Mouse (Mus musculus) inflammation-experienced regulatory T-cells (primary cell): ENCODE data around the gene Rs1. TPM values are rescaled to one million over a fixed set of nuclear protein-coding genes. Genes with fewer than 3 reads are reported as not detected.

Source experiments
- polyA plus RNA-seq, 2 experiments: library from polyadenylated mRNA; unstranded; fragments of 100-300 nt; shearing (Covaris generic); gene quantifications; one replicate each; pipeline ENCODE4 v1.2.1; 2017

The Rs1 gene
- polyA plus RNA-seq = under 1 TPM; 0.04 to 0.27 TPM

DNA sequence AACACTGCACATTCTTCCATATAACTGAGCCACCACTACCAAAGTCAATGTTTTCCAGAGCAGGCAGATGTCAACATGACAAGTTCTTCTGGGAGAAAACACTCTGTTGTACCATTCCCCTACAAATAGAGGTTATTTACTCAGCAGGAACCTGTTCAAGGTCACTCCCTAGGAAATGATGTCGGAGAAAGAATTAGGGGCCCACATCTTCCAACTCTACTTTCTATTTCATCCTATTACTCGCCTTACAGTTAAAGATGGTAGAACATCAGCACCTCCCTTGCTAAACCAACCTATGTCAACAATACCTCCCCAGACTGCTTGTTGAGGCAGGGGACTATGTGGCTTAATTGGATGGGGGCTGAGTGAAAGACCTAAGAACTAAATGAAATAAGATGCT is at the start of gene Rs1:
Gene Rs1, plus strand, starts transcription at position 301 of the 400 bp plus-strand sequence.

DNA sequence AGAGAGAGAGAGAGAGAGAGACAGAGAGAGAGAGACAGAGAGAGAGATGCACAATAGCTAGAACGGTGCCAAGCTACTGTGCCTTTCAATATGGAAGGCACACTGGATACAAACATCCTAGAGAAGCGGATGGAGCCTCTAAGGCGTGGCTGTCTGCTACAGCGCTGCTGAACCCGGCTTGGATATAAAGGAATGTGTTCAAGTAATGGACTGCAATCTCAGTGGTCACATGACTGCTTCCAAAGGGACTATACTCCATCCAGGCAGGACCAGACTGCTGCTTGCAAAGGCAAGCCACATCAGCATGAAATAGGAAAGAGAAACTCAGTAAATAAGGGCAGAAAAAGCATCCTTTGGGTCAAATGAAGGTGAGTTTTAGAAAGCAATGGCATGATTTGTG is 32.2 kb upstream of the Rs1 start, which contains the start of gene Ppef1:
Gene Ppef1, minus strand, starts transcription at position 116 of the 400 bp plus-strand sequence.

Other genes starting within 250 kb of the Rs1 start
- under 1 TPM in 1 of 2 experiments, not detected in 1; 0.11 TPM for gene Ppef1, start 32.2 kb upstream of the Rs1 start, polyA plus RNA-seq
- under 1 TPM in 1 of 2 experiments, not detected in 1; 0.13 TPM for gene Gja6, start 139.0 kb downstream of the Rs1 start, polyA plus RNA-seq
- gene Cdkl5, start 226.7 kb downstream of the Rs1 start, polyA plus RNA-seq = 1 to 10 TPM in 1 of 2 experiments, under 1 TPM in 1; 0.46 to 3.1 TPM